Mouse (Mus musculus) forebrain, embryonic 11.5 days (tissue): ENCODE data around the gene St3gal4. TPM values are rescaled to one million over a fixed set of nuclear protein-coding genes. Genes with fewer than 3 reads are reported as not detected.

Source experiments
- ATAC-seq: fragments of 200-750 bp; cut with Nextera tagmentation; replicated peaks from 2 replicates; pipeline ENCODE4 v1.8.0; 2017; ENCODE audit warnings: moderate TSS enrichment; ENCODE audit not compliant: low FRiP score
- DNase-seq: peaks from one replicate; pipeline ENCODE4 v3.0.0-alpha.2; 2017; ENCODE audit warnings: low spot score
- H3K27ac ChIP-seq: fragments of 300-500 bp; sonication (generic); 2 replicates; pipeline ENCODE4 v1.5.1; 2014; ENCODE audit warnings: low read depth, low read length
- H3K27me3 ChIP-seq: fragments of 300-500 bp; sonication (generic); 2 replicates; pipeline ENCODE4 v1.6.1; 2014; ENCODE audit warnings: mild to moderate bottlenecking, low read length, mixed read lengths; ENCODE audit not compliant: control insufficient read depth, insufficient read depth
- H3K36me3 ChIP-seq: fragments of 300-500 bp; sonication (generic); 2 replicates; pipeline ENCODE4 v1.6.1; 2014; ENCODE audit warnings: mild to moderate bottlenecking, low read length, moderate library complexity, mixed read lengths; ENCODE audit not compliant: control insufficient read depth, insufficient read depth
- H3K4me1 ChIP-seq: fragments of 300-500 bp; sonication (generic); replicated peaks from 2 replicates; pipeline ENCODE4 v1.6.1; 2014; ENCODE audit warnings: low read length, mixed read lengths; ENCODE audit not compliant: control insufficient read depth, insufficient read depth
- H3K4me2 ChIP-seq: fragments of 300-500 bp; sonication (generic); 2 replicates; pipeline ENCODE4 v1.6.1; 2014; ENCODE audit warnings: low read depth, mild to moderate bottlenecking, low read length, moderate library complexity, mixed read lengths; ENCODE audit not compliant: severe bottlenecking
- H3K4me3 ChIP-seq: fragments of 300-500 bp; sonication (generic); 2 replicates; pipeline ENCODE4 v1.5.1; 2014; ENCODE audit warnings: low read depth, low read length
- H3K9ac ChIP-seq: fragments of 300-500 bp; sonication (generic); 2 replicates; pipeline ENCODE4 v1.6.1; 2014; ENCODE audit warnings: low read length
- H3K9me3 ChIP-seq: fragments of 300-500 bp; sonication (generic); 2 replicates; pipeline ENCODE4 v1.6.1; 2016; ENCODE audit warnings: low read length, mixed read lengths; ENCODE audit not compliant: control insufficient read depth
- WGBS: fragments of 180-500 bp; shearing (Covaris S2); extraction: QIAGEN DNeasy Blood & Tissue Kit; methylation state at CpG from one replicate; pipeline ENCODE4 v1.1.7; 2014; 5-methylcytosine and 5-hydroxymethylcytosine counted together
- polyA plus RNA-seq: library from polyadenylated mRNA; unstranded; fragments of >200 nt; fragmentation: Nextera tagmentation; extraction: Ambion mirVana; gene quantifications from 2 replicates; pipeline ENCODE4 v1.2.1, GENCODE M21; 2014

The St3gal4 gene
- polyA plus RNA-seq, 1 experiment from 2014 or later, result 14.4 TPM

GRCm38 (mm10) chr9:35026897-35027311, 92.2 kb downstream of the St3gal4 start:
- Histone ChIP-seq H3K9me3 (no peaks in the 10 kb centered on the region), H3K4me3 (no peak overlapping the region), H3K4me1 (peaks cover 9% of the 10 kb centered on the region; the same call in 1 of the 2 replicates), H3K27ac (no peak overlapping the region), H3K4me2 (no peak overlapping the region), H3K27me3 (no peaks in the 10 kb centered on the region), H3K36me3 (no peaks in the 10 kb centered on the region), H3K9ac (no peak overlapping the region)
- no peak for ATAC-seq
- DNase-seq, result no peak
- 70% methylated on average over 6 of the region's 6 CpGs for WGBS

GRCm38 (mm10) chr9:35026311-35026710, 92.8 kb downstream of the St3gal4 start:
- H3K9me3 ChIP-seq, result no peaks in the 10 kb centered on the region
- H3K27ac ChIP-seq, result no peak overlapping the region
- no peak for DNase-seq
- peaks cover 7% of the 10 kb centered on the region; the same call in 1 of the 2 replicates for H3K4me1 ChIP-seq
- ATAC-seq, result no peak
- no peak overlapping the region for H3K4me2 ChIP-seq
- no peaks in the 10 kb centered on the region for H3K27me3 ChIP-seq
- WGBS, result 80% methylated on average over 6 of the region's 6 CpGs
- H3K36me3 ChIP-seq, result no peaks in the 10 kb centered on the region
- H3K4me3 ChIP-seq, result no peak overlapping the region
- H3K9ac ChIP-seq, result no peak overlapping the region

- ATAC-seq (peak; percentile 57), DNase-seq (no peak)
- H3K4me1 ChIP-seq, result peaks cover 7% of the 10 kb centered on the region; the same call in 1 of the 2 replicates
- H3K27ac ChIP-seq, result no peak overlapping the region
- H3K4me3 ChIP-seq, result peak overlapping the region; percentile 26
- H3K9ac ChIP-seq, result peak overlapping the region; percentile 43; the same call in 1 of the 2 replicates
- H3K36me3 ChIP-seq, result no peaks in the 10 kb centered on the region
- H3K27me3 ChIP-seq, result no peaks in the 10 kb centered on the region
- H3K4me2 ChIP-seq, result peak overlapping the region; percentile 56
- no peaks in the 10 kb centered on the region for H3K9me3 ChIP-seq
- WGBS, result 3% methylated on average over 25 of the region's 25 CpGs
Observed at GRCm38 (mm10) chr9:35024591-35025496, 94.2 kb downstream of the St3gal4 start.

- ATAC-seq (no peak), DNase-seq (no peak)
- Histone ChIP-seq H3K4me1 (peaks cover 7% of the 10 kb centered on the region; the same call in 1 of the 2 replicates), H3K4me3 (no peak overlapping the region), H3K27ac (no peak overlapping the region), H3K9ac (no peak overlapping the region), H3K27me3 (no peaks in the 10 kb centered on the region), H3K36me3 (no peaks in the 10 kb centered on the region), H3K9me3 (no peaks in the 10 kb centered on the region), H3K4me2 (no peak overlapping the region)
- 87% methylated on average over 1 of the region's 1 CpGs for WGBS
Observed at GRCm38 (mm10) chr9:35021744-35022143, 97.3 kb downstream of the St3gal4 start.

- ATAC-seq, result no peak
- Histone ChIP-seq H3K4me3 (no peak overlapping the region), H3K4me2 (no peak overlapping the region), H3K27me3 (no peaks in the 10 kb centered on the region), H3K9me3 (no peaks in the 10 kb centered on the region), H3K27ac (no peak overlapping the region), H3K9ac (no peak overlapping the region), H3K4me1 (peaks cover 7% of the 10 kb centered on the region; the same call in 1 of the 2 replicates), H3K36me3 (no peaks in the 10 kb centered on the region)
- 59% methylated on average over 11 of the region's 11 CpGs for WGBS
- no peak for DNase-seq
Observed at GRCm38 (mm10) chr9:35020015-35020653, 98.9 kb downstream of the St3gal4 start.

GRCm38 (mm10) chr9:35019372-35019771, 99.7 kb downstream of the St3gal4 start:
- DNase-seq, result no peak
- no peak overlapping the region for H3K9ac ChIP-seq
- no peaks in the 10 kb centered on the region for H3K9me3 ChIP-seq
- H3K36me3 ChIP-seq, result no peaks in the 10 kb centered on the region
- peak; percentile 56 for ATAC-seq
- no peaks in the 10 kb centered on the region for H3K27me3 ChIP-seq
- 10% methylated on average over 3 of the region's 3 CpGs for WGBS
- H3K4me3 ChIP-seq, result no peak overlapping the region
- H3K4me1 ChIP-seq, result peaks cover under 1% of the 10 kb centered on the region; the same call in 1 of the 2 replicates
- no peak overlapping the region for H3K27ac ChIP-seq
- H3K4me2 ChIP-seq, result no peak overlapping the region

- Histone ChIP-seq H3K27ac (no peak overlapping the region), H3K4me2 (no peak overlapping the region), H3K4me3 (no peak overlapping the region), H3K36me3 (no peaks in the 10 kb centered on the region), H3K9ac (no peak overlapping the region), H3K27me3 (no peaks in the 10 kb centered on the region), H3K4me1 (no peaks in the 10 kb centered on the region), H3K9me3 (no peaks in the 10 kb centered on the region)
- ATAC-seq, result peak; percentile 21; the same call in 1 of the 2 replicates
- no peak for DNase-seq
- whole genome bisulfite sequencing, result 63% methylated on average over 5 of the region's 5 CpGs
Observed at GRCm38 (mm10) chr9:35018056-35018455, 101.0 kb downstream of the St3gal4 start.

GRCm38 (mm10) chr9:35017563-35017962, 101.5 kb downstream of the St3gal4 start:
- Histone ChIP-seq H3K9ac (no peak overlapping the region), H3K4me3 (no peak overlapping the region), H3K9me3 (no peaks in the 10 kb centered on the region), H3K27me3 (no peaks in the 10 kb centered on the region), H3K36me3 (no peaks in the 10 kb centered on the region), H3K27ac (no peak overlapping the region), H3K4me1 (no peaks in the 10 kb centered on the region), H3K4me2 (0 out of 2 replicates have a peak overlapping the region, but pooled peaks have one; percentile 19)
- DNase-seq (peak; percentile 68), ATAC-seq (peak; percentile 61; the same call in 1 of the 2 replicates)
- WGBS, result 44% methylated on average over 13 of the region's 13 CpGs
